Mouse (Mus musculus) erythroblast, embryonic 14.5 days (primary cell): ENCODE measurements around the gene Pde5a. TPM values are rescaled to one million over a fixed set of nuclear protein-coding genes. Genes with fewer than 3 reads are reported as not detected.

ENCODE experiments used
- H3K27me3 ChIP-seq: 2 replicates; pipeline ENCODE4 v1.6.1; 2012; ENCODE audit warnings: inconsistent platforms; ENCODE audit not compliant: control insufficient read depth
- H3K36me3 ChIP-seq: 2 replicates; pipeline ENCODE4 v1.6.1; 2012; ENCODE audit warnings: mild to moderate bottlenecking, inconsistent platforms; ENCODE audit not compliant: control insufficient read depth
- H3K4me1 ChIP-seq: 2 replicates; pipeline ENCODE4 v1.6.1; 2012; ENCODE audit warnings: inconsistent platforms; ENCODE audit not compliant: control insufficient read depth
- H3K4me3 ChIP-seq: replicated peaks from 2 replicates; pipeline ENCODE3; 2012; ENCODE audit warnings: moderate library complexity, mild to moderate bottlenecking, inconsistent platforms
- H3K9me3 ChIP-seq: 2 replicates; pipeline ENCODE4 v1.6.1; 2012; ENCODE audit warnings: low read length, inconsistent platforms, mixed read lengths; ENCODE audit not compliant: control insufficient read depth
- GATA1 ChIP-seq: IDR thresholded peaks from 2 replicates; pipeline ENCODE4 v1.6.1; 2012; ENCODE audit warnings: low read length, inconsistent platforms, mixed read lengths
- TAL1 ChIP-seq: IDR thresholded peaks from 3 replicates; pipeline ENCODE4 v1.6.1; 2012; ENCODE audit warnings: low read length, inconsistent platforms, mixed read lengths
- polyA plus RNA-seq: library from polyadenylated mRNA; stranded (reverse); fragments of >175 nt; gene quantifications from 2 replicates; pipeline ENCODE4 v1.2.3, GENCODE M21; 2012

Gene Pde5a
- polyA plus RNA-seq, 1 experiment, result not detected

- no peak for TF ChIP-seq GATA1
- no peak for TF ChIP-seq TAL1
- H3K4me1 ChIP-seq, result no peaks in the 10 kb centered on the region
- H3K9me3 ChIP-seq, result no peaks in the 10 kb centered on the region
These were observed 166.0 kb downstream of the Pde5a start, which contains the start of gene Fabp2 for GRCm38 (mm10) chr3:122894772-122895171. TSS of gene Fabp2 (plus strand) at chr3:122895072.

DNA sequence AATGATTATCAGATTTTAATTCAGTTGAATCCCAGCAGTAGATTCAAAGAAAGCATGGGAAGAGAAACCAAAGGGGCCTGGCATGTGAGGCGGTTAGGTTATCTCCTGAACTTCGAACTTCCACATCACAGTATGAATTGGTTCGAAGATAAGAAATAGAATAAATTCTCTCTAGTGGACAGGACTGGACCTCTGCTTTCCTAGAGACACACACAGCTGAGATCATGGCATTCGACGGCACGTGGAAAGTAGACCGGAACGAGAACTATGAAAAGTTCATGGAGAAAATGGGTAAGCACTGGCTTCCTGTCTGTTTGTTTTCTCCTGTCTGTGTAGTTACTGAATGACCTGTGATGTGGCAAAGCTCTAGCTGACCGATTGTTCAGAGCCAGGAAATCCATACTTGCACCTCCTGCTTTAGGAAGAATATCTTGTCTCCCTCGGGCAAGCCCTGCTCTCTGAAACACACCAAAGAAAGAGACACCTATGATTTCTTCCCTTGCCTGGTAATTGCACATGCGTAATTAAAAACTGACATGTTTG is 166.5 kb downstream of the Pde5a start:
- no peaks in the 10 kb centered on the region for H3K9me3 ChIP-seq
- H3K36me3 ChIP-seq, result no peaks in the 10 kb centered on the region
- no peak for TF ChIP-seq TAL1
- TF ChIP-seq GATA1, result no peak
- H3K4me1 ChIP-seq, result no peaks in the 10 kb centered on the region
- no peak overlapping the region for H3K4me3 ChIP-seq
- H3K27me3 ChIP-seq, result no peaks in the 10 kb centered on the region

More at GRCm38 (mm10) chr3:122894772-122895171, 166.0 kb downstream of the Pde5a start, which contains the start of gene Fabp2:
- no peaks in the 10 kb centered on the region for H3K27me3 ChIP-seq
- H3K4me3 ChIP-seq, result no peak within 1 kb of the TSS
- H3K36me3 ChIP-seq, result no peaks in the 10 kb centered on the region

DNA sequence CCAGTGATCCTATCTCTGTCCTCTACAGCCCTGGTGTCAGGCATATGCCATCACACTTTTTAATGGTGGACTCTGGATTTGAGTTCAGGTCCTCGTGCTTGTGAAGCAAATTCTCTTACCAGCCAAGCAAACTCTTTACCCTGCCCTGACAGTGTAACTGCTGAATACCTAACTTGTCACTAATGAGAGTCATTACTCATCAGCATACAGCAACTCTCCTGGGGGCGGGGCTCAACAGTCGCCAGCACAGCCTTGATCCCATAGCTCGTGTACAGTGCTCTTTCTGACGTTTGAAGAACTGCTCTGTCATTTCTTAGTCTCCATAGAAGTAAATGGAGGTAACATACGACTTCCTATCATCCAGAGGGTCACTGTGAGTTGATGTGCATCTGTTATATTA is 169.5 kb downstream of the Pde5a start:
- Histone ChIP-seq H3K27me3 (no peaks in the 10 kb centered on the region), H3K36me3 (no peaks in the 10 kb centered on the region), H3K9me3 (no peaks in the 10 kb centered on the region), H3K4me1 (no peaks in the 10 kb centered on the region), H3K4me3 (no peak overlapping the region)
- TF ChIP-seq TAL1 (no peak), GATA1 (no peak)

GRCm38 (mm10) chr3:122903746-122904433 is 175.1 kb downstream of the Pde5a start:
- TF ChIP-seq GATA1, result no peak
- no peak for TF ChIP-seq TAL1
- Histone ChIP-seq H3K4me3 (no peak overlapping the region), H3K27me3 (no peaks in the 10 kb centered on the region), H3K36me3 (no peaks in the 10 kb centered on the region), H3K9me3 (no peaks in the 10 kb centered on the region; the same call in 1 of the 2 replicates), H3K4me1 (no peaks in the 10 kb centered on the region)

- TF ChIP-seq GATA1 (no peak), TAL1 (no peak)
- no peaks in the 10 kb centered on the region for H3K27me3 ChIP-seq
- H3K36me3 ChIP-seq, result no peaks in the 10 kb centered on the region
- H3K4me1 ChIP-seq, result no peaks in the 10 kb centered on the region
- H3K4me3 ChIP-seq, result no peak overlapping the region
- H3K9me3 ChIP-seq, result no peaks in the 10 kb centered on the region; the same call in 1 of the 2 replicates
These were observed 179.1 kb downstream of the Pde5a start for GRCm38 (mm10) chr3:122907841-122908240.

Other genes with a start within 250 kb of the Pde5a start
- gene Fnbp1l, start 109.2 kb upstream of the Pde5a start, polyA plus RNA-seq, result not detected in 2 replicates
- gene Fabp2, start 166.1 kb downstream of the Pde5a start, polyA plus RNA-seq, result not detected in 2 replicates
- not detected in 2 replicates for gene Gm10959, start 190.4 kb downstream of the Pde5a start, polyA plus RNA-seq
- 13.1 and 15.7 TPM in 2 replicates for gene 1810037I17Rik, start 195.3 kb downstream of the Pde5a start, polyA plus RNA-seq